Mouse (Mus musculus): ENCODE data around the gene Pax8. TPM values are rescaled to one million over a fixed set of nuclear protein-coding genes. Genes with fewer than 3 reads are reported as not detected.

Pax8 gene
- total RNA-seq (2012; rRNA removed) = 0.17 and 0.21 TPM in 2 replicates
- not detected in 2 replicates for total RNA-seq (2014; rRNA removed)
- 0.29 and 0.60 TPM in 2 replicates for polyA plus RNA-seq (2012; ENCODE audit: insufficient read length, low read depth)

GRCm38 (mm10) chr2:24475420-24475819 is at the start of gene Pax8:
TSS of gene Pax8 (minus strand) at chr2:24475599.
- H3K36me3 ChIP-seq (replicated peaks in 1 of 2; ENCODE audit: control insufficient read depth in 1 of 2, insufficient read depth in 1 of 2, low read length in 1 of 2) = no peaks in the 10 kb centered on the region
- DNase-seq (ENCODE audit: extremely low read depth) = no peak
- peaks cover 6% of the 10 kb centered on the region for H3K27me3 ChIP-seq (replicated peaks)
- no peak within 1 kb of the TSS for H3K27ac ChIP-seq (ENCODE audit: insufficient read depth, low read depth)
- H3K4me2 ChIP-seq (ENCODE audit: insufficient read depth, low read depth, poor library complexity, severe bottlenecking) = no peak within 1 kb of the TSS
- no peak within 1 kb of the TSS for H3K4me3 ChIP-seq (replicated peaks in 1 of 3; ENCODE audit: low read depth in 2 of 3, low read length in 2 of 3, poor library complexity in 1 of 3)
- TF ChIP-seq CHD1 (IDR thresholded peaks at IDR 0.05; ENCODE audit: low read depth, low read length) (no peak), UBTF (IDR thresholded peaks at IDR 0.05; ENCODE audit: low read depth, low read length) (no peak), SMC3 (IDR thresholded peaks at IDR 0.05; ENCODE audit: low read depth, low read length) (no peak), HCFC1 (IDR thresholded peaks at IDR 0.05; ENCODE audit: low read depth, low read length) (no peak), TCF12 (IDR thresholded peaks at IDR 0.05; ENCODE audit: low read depth, low read length) (no peak), USF2 (conservative IDR thresholded peaks at IDR 0.05; ENCODE audit: low read depth, low read length) (no peak), ELF1 (IDR thresholded peaks at IDR 0.05; ENCODE audit: low read depth, low read length) (no peak), RCOR1 (conservative IDR thresholded peaks at IDR 0.05; ENCODE audit: low read depth, low read length) (no peak), JUN (IDR thresholded peaks at IDR 0.05; ENCODE audit: insufficient read depth, low read depth, low read length) (no peak), E2F4 (IDR thresholded peaks at IDR 0.05; ENCODE audit: insufficient replicate concordance, low read depth, low read length) (no peak), ZC3H11A (IDR thresholded peaks at IDR 0.05; ENCODE audit: low read depth, low read length) (no peak), MAZ (IDR thresholded peaks at IDR 0.05; ENCODE audit: low read depth, low read length) (no peak), CHD2 (IDR thresholded peaks at IDR 0.05; ENCODE audit: low read length) (no peak), JUND (conservative IDR thresholded peaks at IDR 0.05; ENCODE audit: low read depth, low read length) (no peak), MAX (IDR thresholded peaks at IDR 0.05; ENCODE audit: low read length) (no peak), NRF1 (IDR thresholded peaks at IDR 0.05; ENCODE audit: low read depth, low read length) (no peak), ZMIZ1 (IDR thresholded peaks at IDR 0.05; ENCODE audit: low read depth, low read length) (no peak), MAFK (IDR thresholded peaks at IDR 0.05; ENCODE audit: insufficient replicate concordance, low read length) (no peak)
- no peak within 1 kb of the TSS for H3K9ac ChIP-seq (ENCODE audit: insufficient read depth, low read depth)
- no peaks in the 10 kb centered on the region for H3K4me1 ChIP-seq (ENCODE audit: control insufficient read depth in 1 of 2, insufficient read depth in 2 of 2)
- H3K9me3 ChIP-seq (replicated peaks; ENCODE audit: low read length) = no peaks in the 10 kb centered on the region
- dilution Hi-C loops (cut with MboI; ENCODE audit: extremely low pct_ligation_motif_present, extremely low pct_unique_long_range_greater_than_20kb, low sequenced_read_pairs) = no loop called here
- in situ Hi-C loops (cut with MboI; ENCODE audit: low pct_ligation_motif_present, low pct_unique_long_range_greater_than_20kb, low sequenced_read_pairs) = no loop called here
- no peaks in the 10 kb centered on the region for H3K79me2 ChIP-seq (replicated peaks; ENCODE audit: control insufficient read depth, extremely low read depth, insufficient read depth, poor library complexity, severe bottlenecking)

- dilution Hi-C loops (cut with MboI; ENCODE audit: extremely low pct_ligation_motif_present, extremely low pct_unique_long_range_greater_than_20kb, low sequenced_read_pairs) = no loop called here
- no peak overlapping the region for H3K9ac ChIP-seq (ENCODE audit: insufficient read depth, low read depth)
- DNase-seq (ENCODE audit: extremely low read depth) = peak; percentile 55
These were observed 46.2 kb upstream of the Pax8 start for GRCm38 (mm10) chr2:24521430-24522226.

More at GRCm38 (mm10) chr2:24521430-24522226, 46.2 kb upstream of the Pax8 start:
- Histone ChIP-seq H3K4me3 (replicated peaks in 1 of 3; ENCODE audit: low read depth in 2 of 3, low read length in 2 of 3, poor library complexity in 1 of 3) (peak overlapping the region in 1 of 3 experiments; percentile 35), H3K27me3 (replicated peaks) (peaks cover 3% of the 10 kb centered on the region), H3K27ac (ENCODE audit: insufficient read depth, low read depth) (no peak overlapping the region), H3K4me2 (ENCODE audit: insufficient read depth, low read depth, poor library complexity, severe bottlenecking) (peak overlapping the region; percentile 24), H3K36me3 (replicated peaks in 1 of 2; ENCODE audit: control insufficient read depth in 1 of 2, insufficient read depth in 1 of 2, low read length in 1 of 2) (no peaks in the 10 kb centered on the region), H3K9me3 (replicated peaks; ENCODE audit: low read length) (no peaks in the 10 kb centered on the region), H3K79me2 (replicated peaks; ENCODE audit: control insufficient read depth, extremely low read depth, insufficient read depth, poor library complexity, severe bottlenecking) (no peaks in the 10 kb centered on the region), H3K4me1 (ENCODE audit: control insufficient read depth in 1 of 2, insufficient read depth in 2 of 2) (peaks cover 0 to 7% of the 10 kb centered on the region in 2 experiments; a peak in 2 of 4 replicates)
- TF ChIP-seq BHLHE40 (IDR thresholded peaks at IDR 0.05; ENCODE audit: low read depth, low read length) (peak; percentile 61), ELF1 (IDR thresholded peaks at IDR 0.05; ENCODE audit: low read depth, low read length) (no peak)
- in situ Hi-C loops (cut with MboI; ENCODE audit: low pct_ligation_motif_present, low pct_unique_long_range_greater_than_20kb, low sequenced_read_pairs) = no loop called here
